Mouse (Mus musculus): ENCODE measurements around the gene Adamts5. TPM values are rescaled to one million over a fixed set of nuclear protein-coding genes. Genes with fewer than 3 reads are reported as not detected.

Gene Adamts5
- polyA plus RNA-seq, 2 experiments: 0.11 to 0.25 TPM

DNA sequence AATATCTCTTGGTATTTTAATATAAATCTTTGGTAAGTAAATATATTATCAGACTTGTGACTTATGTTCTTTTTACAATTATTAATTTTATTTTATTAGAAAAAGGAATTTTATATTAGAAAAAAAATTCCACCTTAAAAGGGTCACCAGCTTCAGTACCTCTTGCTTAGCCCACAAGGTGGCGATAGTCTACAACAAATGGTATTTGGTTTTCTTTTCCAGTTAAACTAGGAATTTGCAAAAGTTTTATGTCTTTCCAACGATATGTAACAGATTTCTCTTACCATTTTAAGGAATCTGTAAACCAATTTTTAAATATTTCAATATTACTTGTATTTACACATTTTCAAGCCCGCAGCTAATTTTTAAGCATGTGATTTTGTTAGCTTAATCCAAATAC lies 94.6 kb downstream of the Adamts5 start:
- H3K4me1 ChIP-seq (replicated peaks; ENCODE audit: control insufficient read depth in 2 of 2, insufficient read depth in 2 of 2, low read length in 1 of 2): no peaks in the 10 kb centered on the region
- no peak overlapping the region for H3K4me2 ChIP-seq (ENCODE audit: low read depth)
- H3K27me3 ChIP-seq (ENCODE audit: control insufficient read depth, insufficient read depth, low read length): peaks cover 18% of the 10 kb centered on the region
- no peak for ATAC-seq (ENCODE audit: insufficient read depth)
- no peak overlapping the region for H3K9ac ChIP-seq (replicated peaks)
- H3K4me3 ChIP-seq (ENCODE audit: insufficient read depth in 1 of 2, low read depth in 2 of 2, low read length in 2 of 2): no peak overlapping the region
- H3K9me3 ChIP-seq (ENCODE audit: control insufficient read depth, low read length): no peaks in the 10 kb centered on the region
- DNase-seq (ENCODE audit: low read depth in 3 of 3, low spot score in 3 of 3): no peak
- 16% methylated on average over 3 of the region's 3 CpGs for WGBS (ENCODE audit: insufficient replicate concordance)
- H3K36me3 ChIP-seq (replicated peaks; ENCODE audit: control insufficient read depth, insufficient read depth, low read depth): no peaks in the 10 kb centered on the region
- H3K27ac ChIP-seq: no peak overlapping the region
- TF ChIP-seq EP300 (IDR thresholded peaks at IDR 0.05; ENCODE audit: low read depth) (no peak), CTCF (IDR thresholded peaks at IDR 0.05; ENCODE audit: low read depth) (peak; percentile 25; the same call in 1 of the 2 replicates)

Other genes starting within 250 kb of the Adamts5 start
- gene Adamts1, start 98.7 kb downstream of the Adamts5 start, polyA plus RNA-seq (2012; rRNA removed): 2.9 and 3.9 TPM in 2 replicates
- 4.2 and 4.6 TPM in 2 replicates for gene Adamts1, start 98.7 kb downstream of the Adamts5 start, polyA plus RNA-seq (2014; fragmentation: Nextera tagmentation; extraction: Ambion mirVana)

Data from liver, embryonic 14.5 days (tissue).